Mouse (Mus musculus) spleen, postnatal 36 days (tissue): ENCODE results near the gene Fbxl21.

Experiments used
- DNase-seq, 2 experiments: peaks; one replicate each; pipeline ENCODE4 v3.0.0; 2022; ENCODE audit warnings: low spot score in 2 of 2, mixed read lengths in 1 of 2

Fbxl21 gene

GRCm38 (mm10) chr13:56522081-56522820 lies at the start of gene Fbxl21:
TSS of gene Fbxl21 (plus strand) at chr13:56522472.
- peak; percentile 93 for DNase-seq

- DNase-seq, result no peak
Measured at GRCm38 (mm10) chr13:56472661-56473060, 49.6 kb upstream of the Fbxl21 start.

- peak; percentile 15 to 22 for DNase-seq
Measured at GRCm38 (mm10) chr13:56475363-56475762, 46.9 kb upstream of the Fbxl21 start.

GRCm38 (mm10) chr13:56476790-56477189 lies 45.5 kb upstream of the Fbxl21 start:
- DNase-seq, result peak; percentile 38 to 41

GRCm38 (mm10) chr13:56477271-56477670 lies 45.0 kb upstream of the Fbxl21 start:
- DNase-seq, result no peak

- no peak for DNase-seq
Measured at GRCm38 (mm10) chr13:56478027-56478426, 44.2 kb upstream of the Fbxl21 start.

GRCm38 (mm10) chr13:56482146-56482545 lies 40.1 kb upstream of the Fbxl21 start, which contains the start of gene Il9:
TSS of gene Il9 (minus strand) at chr13:56482246.
- DNase-seq, result no peak

GRCm38 (mm10) chr13:56488012-56488411 lies 34.3 kb upstream of the Fbxl21 start:
- no peak for DNase-seq

- no peak for DNase-seq
Measured at GRCm38 (mm10) chr13:56494440-56494839, 27.8 kb upstream of the Fbxl21 start.

GRCm38 (mm10) chr13:56500132-56500531 lies 22.1 kb upstream of the Fbxl21 start:
- no peak for DNase-seq

GRCm38 (mm10) chr13:56500636-56501035 lies 21.6 kb upstream of the Fbxl21 start:
- DNase-seq, result no peak

- DNase-seq, result no peak
Measured at GRCm38 (mm10) chr13:56501866-56502420, 20.3 kb upstream of the Fbxl21 start.

GRCm38 (mm10) chr13:56506871-56507496 lies 15.3 kb upstream of the Fbxl21 start:
- DNase-seq, result peak in 1 of 2 experiments; percentile 6

- DNase-seq, result no peak
Measured at GRCm38 (mm10) chr13:56509796-56510195, 12.5 kb upstream of the Fbxl21 start.

GRCm38 (mm10) chr13:56513595-56513994 lies 8.7 kb upstream of the Fbxl21 start:
- no peak for DNase-seq

GRCm38 (mm10) chr13:56516311-56516710 lies 6.0 kb upstream of the Fbxl21 start:
- DNase-seq, result no peak

- no peak for DNase-seq
Measured at GRCm38 (mm10) chr13:56516816-56517215, 5.5 kb upstream of the Fbxl21 start.

- DNase-seq, result no peak
Measured at GRCm38 (mm10) chr13:56522821-56523167, 522 bp downstream of the Fbxl21 start.

GRCm38 (mm10) chr13:56526871-56527270 lies 4.6 kb downstream of the Fbxl21 start:
- no peak for DNase-seq

GRCm38 (mm10) chr13:56527846-56528245 lies 5.6 kb downstream of the Fbxl21 start:
- no peak for DNase-seq

GRCm38 (mm10) chr13:56528281-56528680 lies 6.0 kb downstream of the Fbxl21 start:
- DNase-seq, result no peak

- no peak for DNase-seq
Measured at GRCm38 (mm10) chr13:56529031-56529430, 6.8 kb downstream of the Fbxl21 start.

- no peak for DNase-seq
Measured at GRCm38 (mm10) chr13:56529685-56530084, 7.4 kb downstream of the Fbxl21 start.
